Mouse (Mus musculus): ENCODE measurements around the gene Zmynd10. TPM values are rescaled to one million over a fixed set of nuclear protein-coding genes. Genes with fewer than 3 reads are reported as not detected.

The Zmynd10 gene
- total RNA-seq (2014; fragmentation: Nextera tagmentation) (1.1 TPM in 1 of 2 replicates, not detected in the other), total RNA-seq (2017) (6.2 and 7.3 TPM in 2 replicates), polyA plus RNA-seq (2012) (1.1 TPM in 2 replicates)

GRCm38 (mm10) chr9:107547026-107547425 lies at the start of gene Zmynd10:
Zmynd10 (plus strand) TSS chr9:107547298.
- ATAC-seq (ENCODE audit: extremely low read depth, insufficient number of reproducible peaks, low FRiP score, poor library complexity, severe bottlenecking) (peak; percentile 81), DNase-seq (ENCODE audit: low spot score) (peak; percentile 81)
- Histone ChIP-seq H3K36me3 (replicated peaks) (peaks cover 42% of the 10 kb centered on the region), H3K4me3 (ENCODE audit: low read depth, low read length) (peak within 1 kb of the TSS; percentile 65; the same call in 1 of the 2 replicates), H3K4me1 (ENCODE audit: insufficient read depth, low read depth, low read length) (peaks cover 76% of the 10 kb centered on the region), H3K27me3 (ENCODE audit: insufficient read depth, low read length) (peaks cover 5% of the 10 kb centered on the region; the same call in 1 of the 2 replicates), H3K9me3 (replicated peaks) (no peaks in the 10 kb centered on the region)
- TF ChIP-seq GATA1 (IDR thresholded peaks at IDR 0.05; ENCODE audit: borderline replicate concordance, low read length): no peak
- no peak for TF ChIP-seq TAL1 (conservative IDR thresholded peaks at IDR 0.05; ENCODE audit: low read depth, low read length)
- TF ChIP-seq CTCF (IDR thresholded peaks at IDR 0.05; ENCODE audit: low read depth, low read length): no peak
- TF ChIP-seq GATA2 (IDR thresholded peaks at IDR 0.05; ENCODE audit: borderline replicate concordance, low read depth, low read length): no peak
- TF ChIP-seq POLR2AphosphoS5 (IDR thresholded peaks at IDR 0.05; ENCODE audit: insufficient replicate concordance, low read depth, low read length): no peak

- no peak for DNase-seq (ENCODE audit: low spot score)
- peaks cover 45% of the 10 kb centered on the region for H3K27me3 ChIP-seq (ENCODE audit: insufficient read depth, low read length)
- no peaks in the 10 kb centered on the region for H3K9me3 ChIP-seq (replicated peaks)
- no peaks in the 10 kb centered on the region for H3K36me3 ChIP-seq (replicated peaks)
- H3K4me3 ChIP-seq (ENCODE audit: low read depth, low read length): no peak overlapping the region
- no peaks in the 10 kb centered on the region for H3K4me1 ChIP-seq (ENCODE audit: insufficient read depth, low read depth, low read length)
- no peak for ATAC-seq (ENCODE audit: extremely low read depth, insufficient number of reproducible peaks, low FRiP score, poor library complexity, severe bottlenecking)
- no peak for TF ChIP-seq CTCF (IDR thresholded peaks at IDR 0.05; ENCODE audit: low read depth, low read length)
- no peak for TF ChIP-seq POLR2AphosphoS5 (IDR thresholded peaks at IDR 0.05; ENCODE audit: insufficient replicate concordance, low read depth, low read length)
- TF ChIP-seq TAL1 (conservative IDR thresholded peaks at IDR 0.05; ENCODE audit: low read depth, low read length): no peak
- no peak for TF ChIP-seq GATA2 (IDR thresholded peaks at IDR 0.05; ENCODE audit: borderline replicate concordance, low read depth, low read length)
- no peak for TF ChIP-seq GATA1 (IDR thresholded peaks at IDR 0.05; ENCODE audit: borderline replicate concordance, low read length)
These were observed 46.3 kb upstream of the Zmynd10 start for GRCm38 (mm10) chr9:107500708-107501286.

GRCm38 (mm10) chr9:107502131-107502846 lies 44.8 kb upstream of the Zmynd10 start:
- Histone ChIP-seq H3K4me1 (ENCODE audit: insufficient read depth, low read depth, low read length) (no peaks in the 10 kb centered on the region), H3K36me3 (replicated peaks) (no peaks in the 10 kb centered on the region), H3K9me3 (replicated peaks) (no peaks in the 10 kb centered on the region), H3K27me3 (ENCODE audit: insufficient read depth, low read length) (peaks cover 40% of the 10 kb centered on the region), H3K4me3 (ENCODE audit: low read depth, low read length) (no peak overlapping the region)
- TF ChIP-seq GATA1 (IDR thresholded peaks at IDR 0.05; ENCODE audit: borderline replicate concordance, low read length) (no peak), GATA2 (IDR thresholded peaks at IDR 0.05; ENCODE audit: borderline replicate concordance, low read depth, low read length) (no peak), CTCF (IDR thresholded peaks at IDR 0.05; ENCODE audit: low read depth, low read length) (no peak), POLR2AphosphoS5 (IDR thresholded peaks at IDR 0.05; ENCODE audit: insufficient replicate concordance, low read depth, low read length) (no peak), TAL1 (conservative IDR thresholded peaks at IDR 0.05; ENCODE audit: low read depth, low read length) (no peak)
- ATAC-seq (ENCODE audit: extremely low read depth, insufficient number of reproducible peaks, low FRiP score, poor library complexity, severe bottlenecking) (no peak), DNase-seq (ENCODE audit: low spot score) (no peak)

GRCm38 (mm10) chr9:107504662-107505537 lies 42.2 kb upstream of the Zmynd10 start:
- H3K4me3 ChIP-seq (ENCODE audit: low read depth, low read length): no peak overlapping the region
- DNase-seq (ENCODE audit: low spot score) (no peak), ATAC-seq (ENCODE audit: extremely low read depth, insufficient number of reproducible peaks, low FRiP score, poor library complexity, severe bottlenecking) (no peak)
- TF ChIP-seq GATA1 (IDR thresholded peaks at IDR 0.05; ENCODE audit: borderline replicate concordance, low read length) (no peak), CTCF (IDR thresholded peaks at IDR 0.05; ENCODE audit: low read depth, low read length) (no peak), GATA2 (IDR thresholded peaks at IDR 0.05; ENCODE audit: borderline replicate concordance, low read depth, low read length) (no peak), POLR2AphosphoS5 (IDR thresholded peaks at IDR 0.05; ENCODE audit: insufficient replicate concordance, low read depth, low read length) (no peak), TAL1 (conservative IDR thresholded peaks at IDR 0.05; ENCODE audit: low read depth, low read length) (no peak)
- H3K9me3 ChIP-seq (replicated peaks): no peaks in the 10 kb centered on the region
- no peaks in the 10 kb centered on the region for H3K4me1 ChIP-seq (ENCODE audit: insufficient read depth, low read depth, low read length)
- H3K36me3 ChIP-seq (replicated peaks): no peaks in the 10 kb centered on the region
- peaks cover 47% of the 10 kb centered on the region for H3K27me3 ChIP-seq (ENCODE audit: insufficient read depth, low read length)

GRCm38 (mm10) chr9:107508266-107508665 lies 38.8 kb upstream of the Zmynd10 start:
- no peak overlapping the region for H3K4me3 ChIP-seq (ENCODE audit: low read depth, low read length)
- DNase-seq (ENCODE audit: low spot score) (no peak), ATAC-seq (ENCODE audit: extremely low read depth, insufficient number of reproducible peaks, low FRiP score, poor library complexity, severe bottlenecking) (no peak; the same call in 1 of the 2 replicates)
- no peaks in the 10 kb centered on the region for H3K4me1 ChIP-seq (ENCODE audit: insufficient read depth, low read depth, low read length)
- TF ChIP-seq GATA1 (IDR thresholded peaks at IDR 0.05; ENCODE audit: borderline replicate concordance, low read length) (no peak), POLR2AphosphoS5 (IDR thresholded peaks at IDR 0.05; ENCODE audit: insufficient replicate concordance, low read depth, low read length) (no peak), GATA2 (IDR thresholded peaks at IDR 0.05; ENCODE audit: borderline replicate concordance, low read depth, low read length) (no peak), TAL1 (conservative IDR thresholded peaks at IDR 0.05; ENCODE audit: low read depth, low read length) (no peak), CTCF (IDR thresholded peaks at IDR 0.05; ENCODE audit: low read depth, low read length) (no peak)
- no peaks in the 10 kb centered on the region for H3K9me3 ChIP-seq (replicated peaks)
- no peaks in the 10 kb centered on the region for H3K36me3 ChIP-seq (replicated peaks)
- H3K27me3 ChIP-seq (ENCODE audit: insufficient read depth, low read length): peaks cover 58% of the 10 kb centered on the region
